Mouse (Mus musculus): ENCODE results near the gene Ntrk3. TPM values are rescaled to one million over a fixed set of nuclear protein-coding genes. Genes with fewer than 3 reads are reported as not detected.

Gene Ntrk3
- polyA plus RNA-seq, 1 experiment from 2014 or later = 0.12 TPM

DNA sequence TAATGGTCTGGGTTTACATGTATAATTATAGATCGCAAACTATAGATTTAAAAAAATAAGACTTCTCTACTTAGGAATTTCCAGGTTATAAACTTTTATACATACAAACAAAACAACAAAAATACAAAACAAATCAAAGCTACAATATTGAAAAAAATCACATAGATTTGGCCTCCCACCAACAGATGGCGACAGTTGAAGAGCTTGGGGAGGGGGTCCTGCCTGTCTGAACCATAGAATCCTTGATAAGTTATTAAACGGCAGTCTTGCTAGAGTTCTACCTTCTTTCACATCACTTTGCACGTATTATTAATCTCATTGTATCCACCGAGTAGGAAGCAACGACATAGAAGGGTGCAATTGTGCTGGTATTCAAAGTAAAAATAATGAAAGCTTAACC lies 68.9 kb downstream of the Ntrk3 start:
- Histone ChIP-seq H3K4me3 (replicated peaks) (no peak overlapping the region), H3K9ac (no peak overlapping the region), H3K27me3 (no peaks in the 10 kb centered on the region), H3K4me1 (replicated peaks) (no peaks in the 10 kb centered on the region), H3K9me3 (replicated peaks) (no peaks in the 10 kb centered on the region), H3K36me3 (replicated peaks) (no peaks in the 10 kb centered on the region), H3K4me2 (no peak overlapping the region), H3K27ac (replicated peaks) (no peak overlapping the region)
- ATAC-seq (ENCODE audit: insufficient read depth) = no peak
- WGBS (ENCODE audit: insufficient replicate concordance) = 69% methylated on average over 6 of the region's 6 CpGs

DNA sequence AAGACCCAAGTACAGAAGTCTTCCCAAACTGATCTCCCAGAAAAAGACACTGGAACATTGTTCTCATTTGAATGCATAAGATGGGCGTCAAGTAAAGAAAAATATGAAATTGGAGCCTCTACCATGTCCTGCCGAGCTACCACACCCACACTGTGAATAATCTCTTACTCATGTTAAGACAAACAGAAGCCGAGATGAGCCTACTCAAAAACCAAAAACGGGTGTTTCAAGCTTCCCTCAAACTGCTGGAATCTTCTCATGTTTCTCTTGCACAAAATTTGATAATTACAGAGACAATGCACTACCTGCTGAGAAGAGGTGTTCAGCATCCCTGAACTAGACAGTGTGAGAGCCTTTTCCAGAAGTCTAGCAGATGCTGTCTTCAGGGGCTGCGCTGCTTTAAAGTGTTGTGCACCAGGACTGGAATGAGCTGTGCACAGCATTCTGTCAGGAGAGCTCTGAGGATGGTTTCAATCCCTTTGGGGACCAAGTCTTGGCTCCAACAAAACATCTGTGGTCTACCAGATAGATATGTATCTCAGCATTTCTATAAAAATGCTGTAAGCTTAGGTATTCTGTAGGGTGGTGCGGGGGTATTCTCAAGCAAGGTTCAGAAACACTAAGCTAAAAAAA lies 69.7 kb downstream of the Ntrk3 start:
- ATAC-seq (ENCODE audit: insufficient read depth) = no peak
- H3K9ac ChIP-seq = no peak overlapping the region
- no peaks in the 10 kb centered on the region for H3K9me3 ChIP-seq (replicated peaks)
- no peaks in the 10 kb centered on the region for H3K36me3 ChIP-seq (replicated peaks)
- 59% methylated on average over 6 of the region's 6 CpGs for WGBS (ENCODE audit: insufficient replicate concordance)
- H3K4me1 ChIP-seq (replicated peaks) = no peaks in the 10 kb centered on the region
- H3K4me2 ChIP-seq = no peak overlapping the region
- no peaks in the 10 kb centered on the region for H3K27me3 ChIP-seq
- H3K27ac ChIP-seq (replicated peaks) = no peak overlapping the region
- no peak overlapping the region for H3K4me3 ChIP-seq (replicated peaks)

DNA sequence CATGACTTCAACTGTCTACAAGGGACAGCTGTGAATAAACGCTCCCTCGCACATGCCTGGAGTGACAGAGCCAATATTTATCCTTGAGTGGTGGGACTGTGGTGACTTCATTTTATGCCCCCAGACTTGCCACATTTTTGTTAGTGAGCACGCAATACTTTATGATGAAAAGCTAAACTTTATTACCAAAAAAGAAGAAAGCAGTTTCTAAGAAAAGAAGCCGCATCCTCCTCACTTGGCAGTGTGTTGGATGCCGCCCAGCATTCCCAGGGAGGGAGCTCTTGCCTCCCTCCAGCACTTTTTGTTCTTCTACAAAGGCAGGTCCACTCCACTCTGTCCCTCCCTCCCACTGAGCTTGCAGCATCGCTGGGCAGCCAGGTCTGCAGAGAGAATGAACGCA lies 77.0 kb downstream of the Ntrk3 start:
- H3K27me3 ChIP-seq = no peaks in the 10 kb centered on the region
- no peaks in the 10 kb centered on the region for H3K4me1 ChIP-seq (replicated peaks)
- WGBS (ENCODE audit: insufficient replicate concordance) = 63% methylated on average over 7 of the region's 7 CpGs
- no peak overlapping the region for H3K9ac ChIP-seq
- no peak overlapping the region for H3K4me2 ChIP-seq
- H3K27ac ChIP-seq (replicated peaks) = no peak overlapping the region
- no peak overlapping the region for H3K4me3 ChIP-seq (replicated peaks)
- H3K36me3 ChIP-seq (replicated peaks) = no peaks in the 10 kb centered on the region
- no peaks in the 10 kb centered on the region for H3K9me3 ChIP-seq (replicated peaks)
- no peak for ATAC-seq (ENCODE audit: insufficient read depth)

DNA sequence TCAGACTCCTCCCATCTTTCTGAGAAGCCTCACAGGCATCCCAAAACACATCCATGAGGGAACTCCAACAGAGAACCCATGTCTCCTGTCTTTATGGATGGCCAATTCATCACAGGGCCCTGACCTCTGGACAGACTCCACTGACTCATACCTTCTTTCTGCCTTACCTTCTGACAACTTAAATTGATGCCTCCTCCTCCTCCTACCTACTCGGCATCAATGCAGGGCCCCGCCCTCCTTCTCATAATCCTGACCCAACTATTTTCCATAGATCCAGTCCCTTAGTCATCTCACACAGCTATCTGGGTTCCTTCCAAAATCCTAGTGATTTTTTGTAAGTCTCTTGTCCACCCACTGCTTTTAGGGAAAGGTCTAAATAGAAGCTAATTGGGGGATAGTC lies 78.0 kb downstream of the Ntrk3 start:
- no peaks in the 10 kb centered on the region for H3K4me1 ChIP-seq (replicated peaks)
- H3K4me2 ChIP-seq = no peak overlapping the region
- H3K36me3 ChIP-seq (replicated peaks) = no peaks in the 10 kb centered on the region
- whole genome bisulfite sequencing (ENCODE audit: insufficient replicate concordance) = 70% methylated on average over 2 of the region's 2 CpGs
- H3K9ac ChIP-seq = no peak overlapping the region
- no peaks in the 10 kb centered on the region for H3K9me3 ChIP-seq (replicated peaks)
- H3K4me3 ChIP-seq (replicated peaks) = no peak overlapping the region
- ATAC-seq (ENCODE audit: insufficient read depth) = no peak
- H3K27me3 ChIP-seq = no peaks in the 10 kb centered on the region
- no peak overlapping the region for H3K27ac ChIP-seq (replicated peaks)

DNA sequence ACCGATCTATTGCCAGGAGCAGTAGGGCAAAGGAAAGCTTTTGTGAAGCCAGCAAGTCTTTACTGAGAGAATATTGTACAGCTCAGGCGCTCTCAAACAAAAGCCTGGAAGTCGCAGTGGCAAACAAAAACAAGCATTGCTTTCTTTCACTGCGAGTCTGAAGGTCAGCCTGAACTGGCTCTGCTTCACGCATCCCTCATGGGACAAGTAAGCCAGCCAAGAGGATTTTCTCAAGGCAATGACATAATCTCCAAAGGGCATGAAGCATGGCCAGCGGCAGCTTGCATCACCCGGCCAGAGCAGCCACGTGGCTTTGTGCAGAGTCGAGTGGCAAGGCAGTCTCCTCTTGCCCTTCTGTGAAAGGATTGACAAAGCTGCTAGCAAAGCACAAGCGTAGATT lies 79.8 kb downstream of the Ntrk3 start:
- H3K27ac ChIP-seq (replicated peaks) = no peak overlapping the region
- no peak overlapping the region for H3K4me3 ChIP-seq (replicated peaks)
- H3K27me3 ChIP-seq = no peaks in the 10 kb centered on the region
- no peak overlapping the region for H3K4me2 ChIP-seq
- no peak for ATAC-seq (ENCODE audit: insufficient read depth)
- no peaks in the 10 kb centered on the region for H3K36me3 ChIP-seq (replicated peaks)
- no peak overlapping the region for H3K9ac ChIP-seq
- H3K9me3 ChIP-seq (replicated peaks) = no peaks in the 10 kb centered on the region
- H3K4me1 ChIP-seq (replicated peaks) = no peaks in the 10 kb centered on the region
- 63% methylated on average over 10 of the region's 10 CpGs for WGBS (ENCODE audit: insufficient replicate concordance)

DNA sequence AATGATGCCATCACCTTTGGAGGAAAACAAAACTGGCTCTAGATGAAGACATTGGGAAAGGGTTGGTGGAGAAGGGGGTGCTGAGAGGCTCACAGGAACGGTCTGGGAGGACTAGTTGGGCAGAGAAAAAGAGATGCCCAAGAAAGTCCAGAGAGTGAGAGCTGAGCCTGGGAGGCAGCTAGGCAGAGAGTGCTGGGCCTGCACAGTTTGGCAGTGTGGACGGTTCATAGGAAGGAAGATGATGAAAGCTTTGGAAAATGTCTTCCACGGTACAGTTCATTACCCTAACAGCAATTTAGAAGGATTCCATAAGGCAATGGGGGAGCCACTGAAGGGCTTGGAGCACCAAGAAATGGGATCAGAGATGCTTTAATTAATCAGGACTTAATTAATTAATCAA lies 81.6 kb downstream of the Ntrk3 start:
- no peaks in the 10 kb centered on the region for H3K4me1 ChIP-seq (replicated peaks)
- 49% methylated on average over 3 of the region's 3 CpGs for WGBS (ENCODE audit: insufficient replicate concordance)

DNA sequence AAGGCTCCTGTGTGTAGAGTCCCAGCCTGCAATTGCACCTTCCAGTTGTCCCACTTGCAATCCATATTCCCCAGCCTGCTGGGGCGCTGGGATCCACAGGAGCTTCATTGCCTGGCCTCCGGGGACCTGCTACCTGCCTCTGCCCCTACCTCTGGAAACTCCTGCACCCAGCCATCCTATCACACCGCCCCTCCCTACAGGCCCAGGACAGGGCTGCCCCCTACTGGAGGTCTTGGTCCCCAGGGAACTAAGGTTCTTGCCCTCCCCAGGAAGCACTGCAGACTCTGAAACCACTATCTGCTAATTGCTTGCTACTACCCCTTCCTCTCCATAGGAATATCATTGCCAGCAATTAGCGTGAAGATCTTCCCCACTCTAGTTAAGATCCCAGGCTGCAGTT lies 84.1 kb downstream of the Ntrk3 start:
- Histone ChIP-seq H3K36me3 (replicated peaks) (no peaks in the 10 kb centered on the region), H3K9ac (no peak overlapping the region), H3K4me2 (no peak overlapping the region), H3K4me1 (replicated peaks) (no peaks in the 10 kb centered on the region), H3K27me3 (no peaks in the 10 kb centered on the region), H3K9me3 (replicated peaks) (no peaks in the 10 kb centered on the region), H3K27ac (replicated peaks) (no peak overlapping the region), H3K4me3 (replicated peaks) (no peak overlapping the region)
- no peak for ATAC-seq (ENCODE audit: insufficient read depth)
- 15% methylated on average over 4 of the region's 4 CpGs for WGBS (ENCODE audit: insufficient replicate concordance)

More for the DNA sequence above, 81.6 kb downstream of the Ntrk3 start:
- no peaks in the 10 kb centered on the region for H3K27me3 ChIP-seq
- no peak overlapping the region for H3K4me3 ChIP-seq (replicated peaks)
- H3K36me3 ChIP-seq (replicated peaks) = no peaks in the 10 kb centered on the region
- H3K27ac ChIP-seq (replicated peaks) = no peak overlapping the region
- no peak overlapping the region for H3K4me2 ChIP-seq
- H3K9ac ChIP-seq = no peak overlapping the region
- ATAC-seq (ENCODE audit: insufficient read depth) = no peak
- no peaks in the 10 kb centered on the region for H3K9me3 ChIP-seq (replicated peaks)

DNA sequence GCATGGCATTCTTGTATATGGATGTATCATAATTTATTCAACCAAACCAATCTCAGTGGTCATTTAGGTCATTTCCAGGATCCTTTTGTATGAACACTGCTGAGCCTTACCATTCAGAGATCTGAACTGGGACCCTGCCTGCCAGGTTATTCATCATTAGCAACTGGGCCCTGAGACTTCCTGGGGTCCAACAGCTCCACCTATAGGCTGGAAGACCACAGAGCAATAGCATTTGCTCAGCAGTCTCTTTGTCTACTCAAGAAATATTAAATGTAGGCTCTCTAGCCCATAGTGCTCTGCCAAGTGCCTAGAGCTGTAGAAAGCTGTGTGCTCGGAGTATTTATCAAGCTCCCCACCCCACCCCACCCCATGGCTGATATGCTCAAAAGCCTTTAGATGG lies 85.5 kb downstream of the Ntrk3 start:
- Histone ChIP-seq H3K9ac (no peak overlapping the region), H3K4me2 (no peak overlapping the region), H3K36me3 (replicated peaks) (no peaks in the 10 kb centered on the region), H3K27ac (replicated peaks) (no peak overlapping the region), H3K4me3 (replicated peaks) (no peak overlapping the region), H3K4me1 (replicated peaks) (no peaks in the 10 kb centered on the region), H3K9me3 (replicated peaks) (no peaks in the 10 kb centered on the region), H3K27me3 (no peaks in the 10 kb centered on the region)
- WGBS (ENCODE audit: insufficient replicate concordance) = 7% methylated on average over 1 of the region's 1 CpGs
- no peak for ATAC-seq (ENCODE audit: insufficient read depth)

DNA sequence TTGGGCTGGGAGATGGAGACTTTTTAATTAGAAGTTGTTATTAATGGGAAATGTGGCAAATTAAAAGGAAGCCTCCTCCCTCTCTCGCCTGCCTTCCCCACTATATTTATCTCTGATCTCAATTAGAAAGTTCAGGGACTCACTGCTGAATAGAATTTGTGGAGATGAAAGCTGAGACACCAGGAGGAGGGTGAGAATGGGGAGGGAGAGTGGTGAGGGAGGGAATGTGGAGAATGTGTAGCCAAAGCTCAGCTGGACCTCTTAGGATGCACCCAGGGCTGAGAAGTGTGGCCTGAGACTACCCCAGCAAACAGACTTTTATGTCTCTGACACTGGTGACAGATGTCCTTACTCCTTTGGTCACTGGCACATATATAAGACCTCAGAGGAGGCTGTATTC lies 86.3 kb downstream of the Ntrk3 start:
- Histone ChIP-seq H3K9ac (no peak overlapping the region), H3K27ac (replicated peaks) (no peak overlapping the region), H3K27me3 (no peaks in the 10 kb centered on the region), H3K4me1 (replicated peaks) (no peaks in the 10 kb centered on the region), H3K4me3 (replicated peaks) (no peak overlapping the region), H3K4me2 (no peak overlapping the region), H3K36me3 (replicated peaks) (no peaks in the 10 kb centered on the region), H3K9me3 (replicated peaks) (no peaks in the 10 kb centered on the region)
- 32% methylated on average over 1 of the region's 1 CpGs for WGBS (ENCODE audit: insufficient replicate concordance)
- ATAC-seq (ENCODE audit: insufficient read depth) = no peak

DNA sequence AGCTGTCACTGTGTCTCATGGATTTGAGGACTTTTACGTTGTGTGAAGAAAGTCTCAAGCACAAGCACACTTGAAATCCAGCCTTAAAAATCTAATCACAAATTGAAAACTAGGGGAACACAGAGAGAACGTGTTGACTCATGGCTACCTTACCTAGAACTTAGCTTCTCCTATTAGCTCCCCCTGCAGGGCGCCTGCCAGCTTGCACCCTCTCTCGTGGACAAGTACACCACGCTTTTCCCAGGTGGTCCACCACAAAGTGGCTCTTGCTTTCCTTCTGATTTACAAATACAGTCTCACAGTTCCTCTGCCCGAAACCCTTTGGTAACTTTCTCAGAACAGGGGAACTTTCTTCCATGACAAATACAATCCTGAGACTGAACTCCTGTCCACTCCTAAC lies 94.1 kb downstream of the Ntrk3 start:
- WGBS (ENCODE audit: insufficient replicate concordance) = 42% methylated on average over 6 of the region's 6 CpGs
- Histone ChIP-seq H3K9ac (no peak overlapping the region), H3K4me3 (replicated peaks) (no peak overlapping the region), H3K27ac (replicated peaks) (no peak overlapping the region), H3K4me2 (no peak overlapping the region), H3K36me3 (replicated peaks) (no peaks in the 10 kb centered on the region), H3K9me3 (replicated peaks) (no peaks in the 10 kb centered on the region), H3K27me3 (no peaks in the 10 kb centered on the region), H3K4me1 (replicated peaks) (no peaks in the 10 kb centered on the region)
- ATAC-seq (ENCODE audit: insufficient read depth) = no peak

DNA sequence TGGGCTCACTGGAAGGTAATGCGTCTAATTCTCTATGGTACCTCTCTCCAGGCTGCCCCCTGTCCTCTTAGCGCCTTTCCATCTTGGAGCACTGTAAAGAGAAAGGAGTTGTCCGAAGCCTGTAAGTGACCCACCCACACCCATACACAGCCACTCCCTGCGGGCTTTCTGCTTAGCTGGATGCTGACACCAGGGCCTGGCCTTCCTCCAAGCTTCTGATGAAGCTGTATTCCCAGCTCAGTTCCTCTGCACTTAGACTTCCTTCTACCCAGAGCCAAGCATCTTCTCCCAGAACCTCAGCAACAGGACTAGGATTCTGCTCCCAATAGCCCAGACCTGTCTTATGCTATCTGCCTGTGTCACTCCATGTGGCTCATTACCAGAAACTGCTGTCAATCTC lies 114.1 kb downstream of the Ntrk3 start:
- no peaks in the 10 kb centered on the region for H3K27me3 ChIP-seq
- no peaks in the 10 kb centered on the region for H3K36me3 ChIP-seq (replicated peaks)
- no peak overlapping the region for H3K4me3 ChIP-seq (replicated peaks)
- no peak overlapping the region for H3K27ac ChIP-seq (replicated peaks)
- H3K9me3 ChIP-seq (replicated peaks) = no peaks in the 10 kb centered on the region
- no peak overlapping the region for H3K9ac ChIP-seq
- H3K4me1 ChIP-seq (replicated peaks) = no peaks in the 10 kb centered on the region
- H3K4me2 ChIP-seq = no peak overlapping the region
- 60% methylated on average over 4 of the region's 4 CpGs for WGBS (ENCODE audit: insufficient replicate concordance)
- no peak for ATAC-seq (ENCODE audit: insufficient read depth)

DNA sequence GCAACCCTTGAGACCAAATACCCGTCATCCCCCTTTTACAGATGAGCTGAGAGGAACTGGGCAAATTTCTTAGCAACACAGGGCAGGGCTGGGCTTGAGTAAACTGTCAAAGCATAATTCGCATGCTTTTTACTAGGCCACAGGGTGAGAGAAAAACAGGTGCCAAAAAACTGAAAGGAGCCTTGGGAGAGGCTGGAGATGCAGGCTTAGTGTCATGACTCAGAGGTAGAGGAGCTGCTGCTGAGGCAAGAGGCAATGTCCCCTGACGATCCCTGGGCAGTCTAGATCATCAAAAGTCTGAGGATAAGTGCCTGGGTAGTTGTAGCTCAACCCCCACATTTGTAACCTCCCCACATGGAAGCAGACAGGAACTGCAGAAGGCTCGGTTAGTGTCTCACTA lies 116.7 kb downstream of the Ntrk3 start:
- H3K27ac ChIP-seq (replicated peaks) = no peak overlapping the region
- no peak overlapping the region for H3K4me3 ChIP-seq (replicated peaks)
- 34% methylated on average over 4 of the region's 4 CpGs for WGBS (ENCODE audit: insufficient replicate concordance)
- H3K9ac ChIP-seq = no peak overlapping the region
- no peaks in the 10 kb centered on the region for H3K4me1 ChIP-seq (replicated peaks)
- no peaks in the 10 kb centered on the region for H3K9me3 ChIP-seq (replicated peaks)
- H3K27me3 ChIP-seq = no peaks in the 10 kb centered on the region
- no peak for ATAC-seq (ENCODE audit: insufficient read depth)
- H3K36me3 ChIP-seq (replicated peaks) = no peaks in the 10 kb centered on the region
- no peak overlapping the region for H3K4me2 ChIP-seq

All from liver, embryonic 15.5 days (tissue).